Mouse (Mus musculus): ENCODE measurements around the gene Fkbp2.

DNA sequence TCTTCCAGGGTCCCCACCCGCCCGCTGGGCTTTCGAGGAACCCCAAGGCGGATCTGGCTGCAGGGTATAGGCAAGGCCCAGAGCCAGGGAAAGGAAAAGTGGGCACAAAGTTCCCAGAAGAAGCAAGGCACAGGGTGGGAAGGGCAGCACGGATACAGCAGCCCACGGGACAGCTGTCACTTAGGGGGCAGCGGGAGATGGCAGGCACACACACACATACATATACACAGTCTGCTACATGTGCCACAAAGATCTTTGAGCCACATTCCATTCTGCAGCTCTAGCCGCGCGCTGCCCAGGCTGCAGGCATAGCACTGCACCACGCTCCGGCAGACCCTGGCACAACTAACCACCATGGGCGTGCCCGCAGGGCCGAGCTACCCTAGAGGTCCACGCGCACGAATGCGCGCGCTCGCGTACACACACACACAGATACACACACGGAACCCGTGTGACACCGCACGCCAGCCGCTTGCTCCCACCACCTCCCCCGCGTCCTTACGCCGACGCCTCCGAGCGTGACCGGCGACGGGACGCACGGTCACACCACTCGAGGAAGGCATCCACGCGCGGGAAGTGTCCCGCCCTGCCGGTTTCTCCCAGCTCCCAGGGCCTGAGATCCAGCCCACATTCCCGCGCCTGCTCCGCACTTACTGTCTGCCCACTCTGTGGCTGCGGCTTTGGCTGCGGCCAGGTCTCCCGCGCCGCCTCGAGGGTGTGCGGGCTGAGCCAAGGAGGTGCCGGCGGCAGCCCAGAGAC lies 46.7 kb downstream of the Fkbp2 start:
- TF ChIP-seq CTCF (IDR thresholded peaks at IDR 0.05; ENCODE audit: low read depth): no peak
- TF ChIP-seq EP300 (IDR thresholded peaks at IDR 0.05; ENCODE audit: low read depth): no peak

All from heart, postnatal 0 days (tissue).